Mouse (Mus musculus) embryonic facial prominence, embryonic 14.5 days (tissue): Measurements from ENCODE around the gene Tnnc1. TPM values are rescaled to one million over a fixed set of nuclear protein-coding genes. Genes with fewer than 3 reads are reported as not detected.

Experiments used
- ATAC-seq: fragments of 200-750 bp; cut with Nextera tagmentation; 2 replicates; pipeline ENCODE4 v1.8.0; 2017; ENCODE audit warnings: low read depth, moderate number of reproducible peaks, moderate TSS enrichment
- DNase-seq: peaks from one replicate; pipeline ENCODE4 v3.0.0-alpha.2; 2015; ENCODE audit warnings: low spot score
- H3K27ac ChIP-seq: fragments of 300-500 bp; sonication (generic); replicated peaks from 2 replicates; pipeline ENCODE4 v1.5.1; 2014; ENCODE audit warnings: low read depth, mild to moderate bottlenecking, low read length, moderate library complexity
- H3K27me3 ChIP-seq: fragments of 300-500 bp; sonication (generic); replicated peaks from 2 replicates; pipeline ENCODE4 v1.6.1; 2014; ENCODE audit warnings: low read length; ENCODE audit not compliant: control insufficient read depth, insufficient read depth
- H3K36me3 ChIP-seq: fragments of 300-500 bp; sonication (generic); 2 replicates; pipeline ENCODE4 v1.6.1; 2014; ENCODE audit warnings: low read length, mixed read lengths; ENCODE audit not compliant: control insufficient read depth, insufficient read depth
- H3K4me1 ChIP-seq: fragments of 300-500 bp; sonication (generic); 2 replicates; pipeline ENCODE4 v1.6.1; 2014; ENCODE audit warnings: antibody characterized with exemption, low read length; ENCODE audit not compliant: control insufficient read depth, insufficient read depth
- H3K4me2 ChIP-seq: fragments of 300-500 bp; sonication (generic); 2 replicates; pipeline ENCODE4 v1.6.1; 2014; ENCODE audit warnings: low read depth, mild to moderate bottlenecking, low read length, moderate library complexity, mixed read lengths
- H3K4me3 ChIP-seq: fragments of 300-500 bp; sonication (generic); 2 replicates; pipeline ENCODE4 v1.5.1; 2014; ENCODE audit warnings: low read depth, mild to moderate bottlenecking, low read length
- H3K9ac ChIP-seq: fragments of 300-500 bp; sonication (generic); 2 replicates; pipeline ENCODE4 v1.6.1; 2014; ENCODE audit warnings: low read depth, mild to moderate bottlenecking, low read length, moderate library complexity, mixed read lengths
- H3K9me3 ChIP-seq: fragments of 300-500 bp; sonication (generic); 2 replicates; pipeline ENCODE4 v1.6.1; 2016; ENCODE audit warnings: low read length; ENCODE audit not compliant: control insufficient read depth
- WGBS: fragments of 180-500 bp; shearing (Covaris S2); extraction: QIAGEN DNeasy Blood & Tissue Kit; methylation state at CpG from one replicate; pipeline ENCODE4 v1.1.7; 2014; 5-methylcytosine and 5-hydroxymethylcytosine counted together
- polyA plus RNA-seq: library from polyadenylated mRNA; unstranded; fragments of >200 nt; fragmentation: Nextera tagmentation; extraction: Ambion mirVana; gene quantifications from 2 replicates; pipeline ENCODE4 v1.2.1, GENCODE M21; 2014

Gene Tnnc1
- polyA plus RNA-seq, 1 experiment from 2014 or later, result 580 TPM

DNA sequence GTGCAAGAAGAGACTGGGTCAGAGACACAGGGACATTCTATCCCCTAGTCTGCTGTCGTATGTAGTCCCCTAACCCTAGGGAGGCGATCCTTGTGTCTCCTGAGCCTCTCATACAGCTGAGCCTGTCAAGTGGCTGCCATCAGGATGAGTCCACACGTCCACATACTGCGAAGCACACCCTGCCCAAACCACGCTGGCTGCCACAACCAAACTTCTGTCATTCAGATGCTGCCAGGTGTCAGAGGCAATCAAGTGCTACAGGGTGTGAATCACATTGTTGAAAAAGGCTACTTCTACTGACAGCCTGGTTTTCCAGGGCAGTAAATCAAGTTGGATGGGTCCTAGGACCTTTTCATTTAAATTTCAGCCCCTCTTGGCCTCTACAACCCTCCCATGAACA is 30.4 kb upstream of the Tnnc1 start:
- Histone ChIP-seq H3K36me3 (peaks cover 98% of the 10 kb centered on the region), H3K9ac (no peak overlapping the region), H3K4me2 (no peak overlapping the region), H3K4me3 (no peak overlapping the region), H3K4me1 (no peaks in the 10 kb centered on the region), H3K27me3 (no peaks in the 10 kb centered on the region), H3K9me3 (no peaks in the 10 kb centered on the region), H3K27ac (no peak overlapping the region)
- ATAC-seq (no peak), DNase-seq (no peak)
- WGBS, result 91% methylated on average over 5 of the region's 5 CpGs

DNA sequence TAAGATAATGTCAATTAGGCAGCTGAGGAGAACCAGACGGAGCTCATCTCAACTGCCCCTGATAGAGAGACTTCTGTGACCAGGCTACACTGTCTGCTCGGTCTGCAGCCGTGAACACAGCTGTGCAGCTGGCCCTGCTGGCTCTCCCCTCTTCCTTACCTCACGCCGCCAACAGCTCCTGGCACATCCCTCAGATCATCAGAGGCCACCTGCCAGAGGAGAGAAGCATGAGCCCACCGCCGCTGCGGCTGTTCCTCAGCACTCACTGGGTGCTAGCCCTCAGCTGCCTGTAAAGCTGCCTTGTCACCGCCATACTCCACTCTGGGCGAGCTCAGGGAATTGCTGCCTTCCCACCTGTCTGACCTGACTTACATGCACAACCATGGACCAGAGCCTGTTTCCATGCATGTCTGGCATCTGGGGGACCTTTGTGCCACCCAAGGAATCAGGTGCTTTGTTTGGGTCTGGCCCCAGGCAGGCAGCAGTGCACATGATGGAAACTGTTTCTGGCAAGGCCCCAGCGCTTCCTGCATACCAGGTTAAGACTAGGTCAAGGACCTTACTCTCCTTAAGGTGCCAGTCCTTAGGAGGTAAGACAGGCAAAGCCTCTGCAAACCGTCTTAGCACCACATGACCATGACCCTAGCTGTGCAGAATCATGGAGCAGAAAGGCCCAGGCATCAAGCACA is 28.3 kb upstream of the Tnnc1 start:
- no peak overlapping the region for H3K9ac ChIP-seq
- H3K27me3 ChIP-seq, result no peaks in the 10 kb centered on the region
- H3K4me2 ChIP-seq, result no peak overlapping the region
- no peaks in the 10 kb centered on the region for H3K4me1 ChIP-seq
- no peak for DNase-seq
- H3K9me3 ChIP-seq, result no peaks in the 10 kb centered on the region
- ATAC-seq, result no peak
- H3K27ac ChIP-seq, result no peak overlapping the region
- WGBS, result 87% methylated on average over 10 of the region's 12 CpGs
- no peak overlapping the region for H3K4me3 ChIP-seq
- peaks cover 98% of the 10 kb centered on the region for H3K36me3 ChIP-seq

DNA sequence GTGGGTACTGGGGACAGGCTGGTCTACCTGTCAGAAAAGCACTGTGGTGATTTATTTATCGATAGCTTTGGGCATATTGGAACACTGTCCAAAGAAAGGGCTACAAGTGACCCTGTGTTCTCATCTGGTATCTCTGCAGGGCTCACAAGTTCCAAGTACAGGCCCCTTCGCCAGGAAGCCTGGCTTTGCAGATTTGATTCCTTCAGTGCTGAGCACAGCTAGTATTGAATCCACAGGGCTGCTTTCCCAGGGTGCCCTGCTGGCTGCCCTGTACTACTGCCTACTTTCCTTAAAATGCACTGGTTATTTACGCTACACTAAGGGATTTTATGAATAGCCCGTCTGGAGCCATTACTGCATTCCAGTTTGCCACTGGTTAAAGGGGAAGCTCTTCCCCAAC is 26.6 kb upstream of the Tnnc1 start:
- ATAC-seq (no peak), DNase-seq (no peak)
- no peaks in the 10 kb centered on the region for H3K4me1 ChIP-seq
- peaks cover 98% of the 10 kb centered on the region for H3K36me3 ChIP-seq
- no peak overlapping the region for H3K27ac ChIP-seq
- H3K9ac ChIP-seq, result no peak overlapping the region
- H3K9me3 ChIP-seq, result no peaks in the 10 kb centered on the region
- no peak overlapping the region for H3K4me2 ChIP-seq
- 81% methylated on average over 4 of the region's 4 CpGs for WGBS
- no peaks in the 10 kb centered on the region for H3K27me3 ChIP-seq
- H3K4me3 ChIP-seq, result no peak overlapping the region

DNA sequence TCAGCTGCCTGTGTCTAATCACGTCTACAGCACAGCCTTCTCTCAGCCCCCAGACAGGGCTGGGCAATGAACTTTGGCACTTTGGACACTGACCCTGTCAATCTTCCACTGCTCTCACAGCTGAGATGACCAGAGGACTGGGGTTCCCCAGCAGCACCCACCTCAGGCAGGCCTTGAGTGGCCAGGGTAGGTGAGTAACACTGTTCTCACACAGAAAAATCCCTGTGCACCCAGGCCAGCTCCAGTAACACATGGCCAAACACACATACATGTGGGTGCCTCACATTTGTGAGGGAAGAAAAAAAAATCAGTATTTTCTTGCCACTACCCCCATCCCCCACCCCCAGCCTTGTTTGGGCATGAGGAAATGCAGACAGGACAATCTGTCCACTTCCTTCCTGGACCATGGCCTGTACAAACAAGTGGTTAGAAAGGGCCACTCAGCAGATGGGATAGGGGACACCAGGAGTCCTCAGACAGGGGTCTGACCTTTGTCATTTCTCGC is 25.3 kb upstream of the Tnnc1 start:
- Histone ChIP-seq H3K9me3 (no peaks in the 10 kb centered on the region), H3K27ac (no peak overlapping the region), H3K36me3 (peaks cover 98% of the 10 kb centered on the region), H3K27me3 (no peaks in the 10 kb centered on the region), H3K9ac (no peak overlapping the region), H3K4me2 (no peak overlapping the region), H3K4me3 (no peak overlapping the region), H3K4me1 (no peaks in the 10 kb centered on the region)
- ATAC-seq (no peak), DNase-seq (no peak)
- WGBS, result 64% methylated on average over 2 of the region's 2 CpGs

DNA sequence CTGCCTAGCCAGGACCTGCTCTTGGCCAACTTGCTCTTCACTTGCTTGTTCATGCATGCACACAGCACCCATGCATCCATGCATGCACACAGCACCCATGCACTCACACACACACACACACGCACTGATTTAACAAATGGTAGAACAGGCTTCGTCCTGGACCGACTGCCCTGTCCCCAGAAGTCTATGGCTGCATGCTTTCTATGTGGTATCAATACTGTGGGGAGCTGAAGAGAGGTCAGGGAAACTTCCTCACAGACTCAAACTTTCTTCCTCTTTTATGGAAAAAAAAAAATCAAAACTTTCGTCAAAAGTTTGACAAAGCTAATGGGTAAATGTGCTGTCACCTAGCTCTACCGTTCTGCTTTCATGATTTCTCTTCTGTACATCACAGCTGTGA is 24.6 kb upstream of the Tnnc1 start:
- Histone ChIP-seq H3K4me2 (no peak overlapping the region), H3K36me3 (peaks cover 100% of the 10 kb centered on the region), H3K4me3 (no peak overlapping the region), H3K4me1 (no peaks in the 10 kb centered on the region), H3K27me3 (no peaks in the 10 kb centered on the region), H3K27ac (no peak overlapping the region; the same call in 1 of the 2 replicates), H3K9ac (no peak overlapping the region), H3K9me3 (no peaks in the 10 kb centered on the region)
- no peak for ATAC-seq
- DNase-seq, result no peak
- WGBS, result 89% methylated on average over 5 of the region's 5 CpGs

DNA sequence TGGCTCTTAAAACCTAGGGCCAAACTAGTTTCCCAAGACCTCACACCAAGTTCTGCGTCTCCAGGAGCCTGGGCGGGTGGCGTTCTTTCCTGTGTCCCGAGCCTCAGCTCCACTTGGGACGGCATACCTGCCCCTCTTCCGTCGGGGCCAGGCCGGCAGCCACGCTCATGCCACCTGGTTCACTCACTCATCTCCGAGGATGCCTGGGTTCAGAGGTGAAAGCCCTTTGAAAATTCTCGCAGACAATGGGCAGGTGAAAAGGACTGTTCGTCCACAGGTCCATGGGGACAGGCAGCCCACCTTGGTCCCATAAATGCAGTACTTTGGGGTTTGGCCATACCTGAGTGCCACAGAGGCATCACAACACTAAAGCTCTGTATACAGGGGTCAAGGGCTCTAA is 23.9 kb upstream of the Tnnc1 start:
- no peak overlapping the region for H3K4me2 ChIP-seq
- H3K36me3 ChIP-seq, result peaks cover 100% of the 10 kb centered on the region
- H3K9me3 ChIP-seq, result no peaks in the 10 kb centered on the region
- WGBS, result 92% methylated on average over 12 of the region's 12 CpGs
- no peaks in the 10 kb centered on the region for H3K4me1 ChIP-seq
- no peak for ATAC-seq
- no peak overlapping the region for H3K4me3 ChIP-seq
- no peak overlapping the region for H3K9ac ChIP-seq
- H3K27ac ChIP-seq, result no peak overlapping the region
- no peak for DNase-seq
- H3K27me3 ChIP-seq, result no peaks in the 10 kb centered on the region

DNA sequence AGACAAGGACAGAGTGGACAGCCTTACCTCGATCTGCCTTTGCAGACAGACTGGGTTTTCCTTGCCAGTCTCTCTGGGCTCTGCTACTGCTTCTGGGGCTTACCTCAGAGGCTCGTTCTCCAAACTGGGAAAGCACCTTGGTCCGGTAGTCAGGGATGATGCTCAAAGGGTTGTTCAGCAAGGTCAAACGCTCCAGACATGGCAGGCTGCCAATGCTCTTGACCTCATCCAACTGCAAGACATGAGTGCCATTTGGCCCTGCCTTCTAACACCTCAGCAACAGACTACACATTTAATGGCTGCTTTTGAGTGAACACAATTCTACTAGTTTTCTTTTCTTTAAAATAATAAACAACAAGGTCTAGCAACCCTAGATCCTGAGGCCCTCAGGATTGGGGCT is 21.5 kb upstream of the Tnnc1 start:
- ATAC-seq, result no peak
- Histone ChIP-seq H3K27ac (no peak overlapping the region), H3K36me3 (peaks cover 100% of the 10 kb centered on the region)

DNA sequence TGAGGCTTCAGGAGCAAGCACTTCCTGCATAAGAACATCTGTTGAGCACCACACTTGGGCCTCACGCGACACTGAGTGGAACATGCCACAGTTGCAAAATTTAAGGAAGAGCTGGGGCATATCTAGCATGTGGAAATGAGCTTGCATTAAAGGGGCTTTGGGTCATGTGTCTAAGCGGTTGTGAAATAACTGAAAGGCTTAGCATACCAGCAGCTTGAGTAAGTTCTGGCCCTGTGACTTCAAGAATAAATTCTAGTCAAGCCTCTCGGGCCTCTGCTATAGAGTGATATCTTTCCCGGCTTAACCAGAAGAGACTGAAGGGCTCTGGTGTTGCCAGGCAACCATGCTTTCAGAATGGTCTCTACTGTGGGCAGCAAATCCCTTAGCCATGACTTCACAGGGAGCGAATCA is 19.3 kb upstream of the Tnnc1 start:
- H3K4me1 ChIP-seq, result no peaks in the 10 kb centered on the region
- H3K36me3 ChIP-seq, result peaks cover 100% of the 10 kb centered on the region
- H3K27ac ChIP-seq, result no peak overlapping the region
- no peak for DNase-seq
- no peak for ATAC-seq
- H3K27me3 ChIP-seq, result no peaks in the 10 kb centered on the region
- 87% methylated on average over 6 of the region's 6 CpGs for WGBS
- no peaks in the 10 kb centered on the region for H3K9me3 ChIP-seq
- no peak overlapping the region for H3K4me3 ChIP-seq
- no peak overlapping the region for H3K4me2 ChIP-seq
- no peak overlapping the region for H3K9ac ChIP-seq

More for the DNA sequence above, 21.5 kb upstream of the Tnnc1 start:
- no peak overlapping the region for H3K4me2 ChIP-seq
- WGBS, result 90% methylated on average over 4 of the region's 4 CpGs
- no peak for DNase-seq
- no peaks in the 10 kb centered on the region for H3K9me3 ChIP-seq
- H3K4me1 ChIP-seq, result no peaks in the 10 kb centered on the region
- no peak overlapping the region for H3K4me3 ChIP-seq
- no peak overlapping the region for H3K9ac ChIP-seq
- no peaks in the 10 kb centered on the region for H3K27me3 ChIP-seq

DNA sequence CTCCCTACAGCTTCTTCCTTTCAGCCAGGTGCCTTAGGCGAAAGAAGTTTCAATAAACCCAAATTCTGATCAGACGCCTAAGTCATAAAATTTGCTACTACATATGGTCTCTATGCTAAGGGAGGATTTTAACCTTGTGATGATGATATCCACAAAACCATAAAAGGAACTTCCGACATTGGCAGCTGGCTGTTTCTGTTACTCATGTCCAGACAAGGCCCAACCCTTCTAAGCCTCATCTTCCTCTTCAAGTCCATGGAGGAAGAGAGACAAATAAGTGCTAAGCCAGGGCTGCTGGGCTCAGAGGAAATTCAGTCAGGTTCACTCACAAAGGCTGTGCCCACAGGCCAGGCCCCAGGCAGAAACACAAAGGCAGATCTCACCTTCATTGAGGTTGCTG is 18.8 kb upstream of the Tnnc1 start:
- H3K4me2 ChIP-seq, result no peak overlapping the region

More for the DNA sequence above, 18.8 kb upstream of the Tnnc1 start:
- no peak overlapping the region for H3K9ac ChIP-seq
- peaks cover 97% of the 10 kb centered on the region for H3K36me3 ChIP-seq
- ATAC-seq (no peak), DNase-seq (no peak)
- WGBS, result 95% methylated on average over 3 of the region's 3 CpGs
- H3K27me3 ChIP-seq, result no peaks in the 10 kb centered on the region
- H3K4me3 ChIP-seq, result no peak overlapping the region
- H3K9me3 ChIP-seq, result no peaks in the 10 kb centered on the region
- H3K27ac ChIP-seq, result no peak overlapping the region
- H3K4me1 ChIP-seq, result no peaks in the 10 kb centered on the region
